Mouse (Mus musculus) liver, embryonic 16.5 days (tissue): ENCODE results near the gene B3galt4. TPM values are rescaled to one million over a fixed set of nuclear protein-coding genes. Genes with fewer than 3 reads are reported as not detected.
A peak's percentile ranks its signal among the peaks of the same experiment; 100 is the strongest.

Source experiments
- ATAC-seq: fragments of 200-750 bp; cut with Nextera tagmentation; 2 replicates; pipeline ENCODE4 v1.8.0; 2017; ENCODE audit warnings: low read depth, mild to moderate bottlenecking, moderate number of reproducible peaks, moderate library complexity
- H3K27ac ChIP-seq: fragments of 300-500 bp; sonication (generic); 2 replicates; pipeline ENCODE4 v1.5.1; 2014; ENCODE audit warnings: mild to moderate bottlenecking, low read length
- H3K27me3 ChIP-seq: fragments of 300-500 bp; sonication (generic); 2 replicates; pipeline ENCODE4 v1.6.1; 2014; ENCODE audit warnings: low read depth, low read length, mixed read lengths; ENCODE audit not compliant: control insufficient read depth, insufficient read depth
- H3K36me3 ChIP-seq: fragments of 300-500 bp; sonication (generic); 2 replicates; pipeline ENCODE4 v1.6.1; 2014; ENCODE audit warnings: mild to moderate bottlenecking; ENCODE audit not compliant: control insufficient read depth, insufficient read depth
- H3K4me1 ChIP-seq: fragments of 300-500 bp; sonication (generic); 2 replicates; pipeline ENCODE4 v1.6.1; 2014; ENCODE audit warnings: low read depth, low read length, mixed read lengths; ENCODE audit not compliant: control insufficient read depth
- H3K4me2 ChIP-seq: fragments of 300-500 bp; sonication (generic); 2 replicates; pipeline ENCODE4 v1.6.1; 2014; ENCODE audit warnings: low read depth, low read length, mixed read lengths
- H3K4me3 ChIP-seq: fragments of 300-500 bp; sonication (generic); 2 replicates; pipeline ENCODE4 v1.5.1; 2014; ENCODE audit warnings: low read depth, mild to moderate bottlenecking, low read length
- H3K9ac ChIP-seq: fragments of 300-500 bp; sonication (generic); 2 replicates; pipeline ENCODE4 v1.6.1; 2014; ENCODE audit warnings: low read depth, low read length
- H3K9me3 ChIP-seq: fragments of 300-500 bp; sonication (generic); replicated peaks from 2 replicates; pipeline ENCODE4 v1.6.1; 2016; ENCODE audit warnings: low read length; ENCODE audit not compliant: control insufficient read depth
- WGBS: fragments of 180-500 bp; shearing (Covaris S2); extraction: QIAGEN DNeasy Blood & Tissue Kit; methylation state at CpG from one replicate; pipeline ENCODE4 v1.1.7; 2014; ENCODE audit not compliant: insufficient replicate concordance; 5-methylcytosine and 5-hydroxymethylcytosine counted together
- polyA plus RNA-seq: library from polyadenylated mRNA; unstranded; fragments of >200 nt; fragmentation: Nextera tagmentation; extraction: Ambion mirVana; gene quantifications from 2 replicates; pipeline ENCODE4 v1.2.1, GENCODE M21; 2015

The B3galt4 gene
- polyA plus RNA-seq, 1 experiment from 2014 or later = 2.3 TPM

GRCm38 (mm10) chr17:33940206-33940805, 11.0 kb downstream of the B3galt4 start, which contains the start of the genes Pfdn6 and Wdr46:
Gene Pfdn6, minus strand, starts transcription at chr17:33940343.
Gene Wdr46, plus strand, starts transcription at chr17:33940660.
- peak within 1 kb of the TSS; percentile 98 for H3K4me2 ChIP-seq
- no peaks in the 10 kb centered on the region for H3K9me3 ChIP-seq
- ATAC-seq = peak; percentile 90
- peaks cover 22% of the 10 kb centered on the region for H3K4me1 ChIP-seq
- H3K27me3 ChIP-seq = no peaks in the 10 kb centered on the region
- peak within 1 kb of the TSS; percentile 68 for H3K27ac ChIP-seq
- WGBS = under 1% methylated on average over 36 of the region's 36 CpGs
- H3K4me3 ChIP-seq = peak within 1 kb of the TSS; percentile 94
- peaks cover 18% of the 10 kb centered on the region for H3K36me3 ChIP-seq
- H3K9ac ChIP-seq = peak within 1 kb of the TSS; percentile 77

GRCm38 (mm10) chr17:33938783-33939182, 12.5 kb downstream of the B3galt4 start:
- ATAC-seq = no peak
- WGBS = 66% methylated on average over 11 of the region's 11 CpGs
- no peak overlapping the region for H3K4me2 ChIP-seq
- H3K36me3 ChIP-seq = peaks cover 12% of the 10 kb centered on the region
- H3K9me3 ChIP-seq = no peaks in the 10 kb centered on the region
- no peak overlapping the region for H3K27ac ChIP-seq
- no peak overlapping the region for H3K4me3 ChIP-seq
- H3K4me1 ChIP-seq = peaks cover 22% of the 10 kb centered on the region
- H3K27me3 ChIP-seq = no peaks in the 10 kb centered on the region
- H3K9ac ChIP-seq = no peak overlapping the region

GRCm38 (mm10) chr17:33936993-33937392, 14.3 kb downstream of the B3galt4 start:
- Histone ChIP-seq H3K4me2 (no peak overlapping the region), H3K27ac (no peak overlapping the region), H3K36me3 (peaks cover 8% of the 10 kb centered on the region; the same call in 1 of the 2 replicates), H3K9me3 (no peaks in the 10 kb centered on the region), H3K4me1 (peaks cover 26% of the 10 kb centered on the region), H3K4me3 (no peak overlapping the region), H3K9ac (no peak overlapping the region), H3K27me3 (no peaks in the 10 kb centered on the region)
- no peak for ATAC-seq
- WGBS = 81% methylated on average over 15 of the region's 15 CpGs

- WGBS = 79% methylated on average over 21 of the region's 21 CpGs
- no peak for ATAC-seq
- H3K36me3 ChIP-seq = peaks cover 8% of the 10 kb centered on the region; the same call in 1 of the 2 replicates
Measured at GRCm38 (mm10) chr17:33935422-33936055, 15.7 kb downstream of the B3galt4 start.

GRCm38 (mm10) chr17:33932970-33933369, 18.3 kb downstream of the B3galt4 start:
- H3K36me3 ChIP-seq = peaks cover 8% of the 10 kb centered on the region; the same call in 1 of the 2 replicates
- H3K9me3 ChIP-seq = no peaks in the 10 kb centered on the region
- no peak overlapping the region for H3K4me2 ChIP-seq
- ATAC-seq = no peak
- WGBS = 84% methylated on average over 15 of the region's 15 CpGs
- H3K27ac ChIP-seq = no peak overlapping the region
- H3K4me3 ChIP-seq = no peak overlapping the region
- H3K27me3 ChIP-seq = no peaks in the 10 kb centered on the region
- H3K4me1 ChIP-seq = peaks cover 26% of the 10 kb centered on the region
- no peak overlapping the region for H3K9ac ChIP-seq

More at GRCm38 (mm10) chr17:33935422-33936055, 15.7 kb downstream of the B3galt4 start:
- no peaks in the 10 kb centered on the region for H3K9me3 ChIP-seq
- no peak overlapping the region for H3K27ac ChIP-seq
- no peak overlapping the region for H3K4me3 ChIP-seq
- no peak overlapping the region for H3K4me2 ChIP-seq
- H3K9ac ChIP-seq = no peak overlapping the region
- no peaks in the 10 kb centered on the region for H3K27me3 ChIP-seq
- peaks cover 25% of the 10 kb centered on the region for H3K4me1 ChIP-seq

GRCm38 (mm10) chr17:33932448-33932847, 18.8 kb downstream of the B3galt4 start:
- peaks cover 30% of the 10 kb centered on the region for H3K4me1 ChIP-seq

GRCm38 (mm10) chr17:33931947-33932346, 19.3 kb downstream of the B3galt4 start:
- no peak for ATAC-seq
- Histone ChIP-seq H3K4me1 (peaks cover 30% of the 10 kb centered on the region), H3K27me3 (no peaks in the 10 kb centered on the region), H3K27ac (no peak overlapping the region), H3K9me3 (no peaks in the 10 kb centered on the region), H3K4me3 (no peak overlapping the region), H3K36me3 (peaks cover 3% of the 10 kb centered on the region; the same call in 1 of the 2 replicates), H3K9ac (no peak overlapping the region), H3K4me2 (no peak overlapping the region)
- 87% methylated on average over 11 of the region's 11 CpGs for WGBS

More at GRCm38 (mm10) chr17:33932448-33932847, 18.8 kb downstream of the B3galt4 start:
- WGBS = 76% methylated on average over 14 of the region's 14 CpGs
- H3K4me3 ChIP-seq = no peak overlapping the region
- H3K9me3 ChIP-seq = no peaks in the 10 kb centered on the region
- H3K4me2 ChIP-seq = no peak overlapping the region
- no peaks in the 10 kb centered on the region for H3K27me3 ChIP-seq
- H3K27ac ChIP-seq = no peak overlapping the region
- no peak overlapping the region for H3K9ac ChIP-seq
- ATAC-seq = no peak
- H3K36me3 ChIP-seq = peaks cover 6% of the 10 kb centered on the region; the same call in 1 of the 2 replicates

- Histone ChIP-seq H3K27me3 (no peaks in the 10 kb centered on the region), H3K9me3 (no peaks in the 10 kb centered on the region), H3K27ac (0 out of 2 replicates have a peak overlapping the region, but pooled peaks have one; percentile 17), H3K4me1 (peaks cover 30% of the 10 kb centered on the region), H3K9ac (peak overlapping the region; percentile 81), H3K4me3 (peak overlapping the region; percentile 82), H3K36me3 (no peaks in the 10 kb centered on the region), H3K4me2 (peak overlapping the region; percentile 98)
- WGBS = 44% methylated on average over 18 of the region's 18 CpGs
- ATAC-seq = no peak
Measured at GRCm38 (mm10) chr17:33931159-33931866, 20.0 kb downstream of the B3galt4 start.
